Mouse (Mus musculus) spleen, adult 18-20 months (tissue): Measurements from ENCODE around the gene Olfr598.
"Not testable (repeated sequence)": the region's sequence is repeated elsewhere in the genome, so short reads cannot be mapped to it uniquely, and the experiment has no call there.

Experiments used
- DNase-seq, 2 experiments: peaks; one replicate each; pipeline ENCODE4 v3.0.0; 2022; ENCODE audit warnings: mixed read lengths in 2 of 2

Olfr598 gene

GRCm38 (mm10) chr7:103323268-103323667 lies at the start of gene Olfr598:
Gene Olfr598, plus strand, starts transcription at chr7:103323568.
- DNase-seq = no peak

GRCm38 (mm10) chr7:103305348-103305747 lies 18.0 kb upstream of the Olfr598 start, which contains the start of gene Olfr596:
Gene Olfr596, plus strand, starts transcription at chr7:103305648.
- not testable (repeated sequence) for DNase-seq

GRCm38 (mm10) chr7:103316015-103316414 lies 7.4 kb upstream of the Olfr598 start, which contains the start of gene Olfr597:
Gene Olfr597, plus strand, starts transcription at chr7:103316315.
- not testable (repeated sequence) for DNase-seq

- no peak for DNase-seq
Observed at GRCm38 (mm10) chr7:103335617-103336016, 12.2 kb downstream of the Olfr598 start, which contains the start of gene Olfr599. Gene Olfr599, plus strand, starts transcription at chr7:103335917.

GRCm38 (mm10) chr7:103349569-103349968 lies 26.2 kb downstream of the Olfr598 start, which contains the start of gene Olfr600:
Gene Olfr600, minus strand, starts transcription at chr7:103349669.
- no peak for DNase-seq

GRCm38 (mm10) chr7:103362555-103362954 lies 39.2 kb downstream of the Olfr598 start, which contains the start of gene Olfr601:
Gene Olfr601, minus strand, starts transcription at chr7:103362655.
- no peak for DNase-seq
